Mouse (Mus musculus): ENCODE results near the gene Hist1h4k.

GRCm38 (mm10) chr13:21727948-21728572 lies 22.2 kb downstream of the Hist1h4k start:
- TF ChIP-seq EP300 (IDR thresholded peaks at IDR 0.05; ENCODE audit: low read depth) (no peak), CTCF (IDR thresholded peaks at IDR 0.05; ENCODE audit: low read depth) (no peak)
